Mouse (Mus musculus): ENCODE results near the gene Olfr867. TPM values are rescaled to one million over a fixed set of nuclear protein-coding genes. Genes with fewer than 3 reads are reported as not detected.

Gene Olfr867
- polyA plus RNA-seq (2012; rRNA removed) (not detected in 2 replicates), polyA plus RNA-seq (2014; fragmentation: Nextera tagmentation; extraction: Ambion mirVana) (not detected in 2 replicates)

DNA sequence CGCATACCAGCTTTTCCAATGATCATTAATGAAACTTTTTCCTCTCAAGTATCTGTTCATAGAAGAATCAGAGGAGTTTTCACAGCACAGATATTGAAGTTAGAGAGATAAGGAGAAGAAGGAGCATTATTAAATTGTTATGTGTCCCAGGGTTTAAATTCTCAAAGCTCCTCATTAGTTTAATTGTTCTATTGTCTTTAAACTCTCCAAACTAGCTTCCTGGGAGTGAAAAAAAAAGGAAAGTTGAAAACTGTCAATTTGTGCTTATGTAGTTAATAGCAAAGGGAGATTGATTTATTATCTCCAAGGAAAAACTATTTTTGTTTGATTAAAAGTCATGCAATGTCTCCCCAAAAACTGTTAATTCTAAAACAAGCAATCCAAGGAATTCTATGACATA, at the start of gene Olfr867:
Olfr867 (minus strand) TSS at position 101 of the 400 bp plus-strand sequence.
- ATAC-seq (ENCODE audit: insufficient read depth) (no peak), DNase-seq (ENCODE audit: low read depth in 3 of 3, low spot score in 3 of 3) (no peak)
- 49% methylated on average over 1 of the region's 1 CpGs for WGBS (ENCODE audit: insufficient replicate concordance)
- no peaks in the 10 kb centered on the region for H3K36me3 ChIP-seq (replicated peaks; ENCODE audit: control insufficient read depth, insufficient read depth, low read depth)
- H3K9me3 ChIP-seq (ENCODE audit: control insufficient read depth, low read length), result no peaks in the 10 kb centered on the region
- no peak within 1 kb of the TSS for H3K9ac ChIP-seq (replicated peaks)
- TF ChIP-seq EP300 (IDR thresholded peaks at IDR 0.05; ENCODE audit: low read depth), result no peak
- no peak for TF ChIP-seq CTCF (IDR thresholded peaks at IDR 0.05; ENCODE audit: low read depth)
- H3K4me2 ChIP-seq (ENCODE audit: low read depth), result no peak within 1 kb of the TSS
- H3K27ac ChIP-seq, result no peak within 1 kb of the TSS
- H3K4me3 ChIP-seq (ENCODE audit: insufficient read depth in 1 of 2, low read depth in 2 of 2, low read length in 2 of 2), result no peak within 1 kb of the TSS
- no peaks in the 10 kb centered on the region for H3K27me3 ChIP-seq (ENCODE audit: control insufficient read depth, insufficient read depth, low read length)
- no peaks in the 10 kb centered on the region for H3K4me1 ChIP-seq (replicated peaks; ENCODE audit: control insufficient read depth in 2 of 2, insufficient read depth in 2 of 2, low read length in 1 of 2)

DNA sequence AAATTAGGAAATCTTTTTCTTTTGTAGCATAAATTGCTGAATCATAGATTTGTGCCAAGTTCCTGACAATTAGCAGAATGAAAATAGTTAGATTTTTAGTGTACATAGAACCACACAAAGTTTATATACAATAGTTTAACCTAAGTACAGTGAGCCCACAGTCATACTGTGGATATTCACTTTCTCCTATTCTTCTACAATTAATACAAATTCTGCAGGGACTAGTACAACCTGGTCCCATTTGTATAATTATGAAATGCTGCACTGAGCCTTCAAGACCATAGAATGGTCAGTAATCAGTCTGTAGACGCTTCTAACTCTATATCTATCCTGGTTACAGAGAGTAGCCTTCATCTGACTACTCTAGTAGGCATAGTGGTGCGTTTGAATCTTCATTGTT, 41.0 kb upstream of the Olfr867 start, which contains the start of gene Olfr868:
Olfr868 (plus strand) TSS at position 301 of the 400 bp plus-strand sequence.
- Histone ChIP-seq H3K4me3 (ENCODE audit: insufficient read depth in 1 of 2, low read depth in 2 of 2, low read length in 2 of 2) (no peak within 1 kb of the TSS), H3K4me2 (ENCODE audit: low read depth) (no peak within 1 kb of the TSS), H3K27ac (no peak within 1 kb of the TSS), H3K9ac (replicated peaks) (no peak within 1 kb of the TSS), H3K27me3 (ENCODE audit: control insufficient read depth, insufficient read depth, low read length) (no peaks in the 10 kb centered on the region), H3K36me3 (replicated peaks; ENCODE audit: control insufficient read depth, insufficient read depth, low read depth) (no peaks in the 10 kb centered on the region), H3K9me3 (ENCODE audit: control insufficient read depth, low read length) (no peaks in the 10 kb centered on the region), H3K4me1 (replicated peaks; ENCODE audit: control insufficient read depth in 2 of 2, insufficient read depth in 2 of 2, low read length in 1 of 2) (no peaks in the 10 kb centered on the region)
- WGBS (ENCODE audit: insufficient replicate concordance), result 18% methylated on average over 2 of the region's 2 CpGs
- DNase-seq (ENCODE audit: low read depth in 3 of 3, low spot score in 3 of 3), result no peak
- no peak for TF ChIP-seq CTCF (IDR thresholded peaks at IDR 0.05; ENCODE audit: low read depth)
- no peak for TF ChIP-seq EP300 (IDR thresholded peaks at IDR 0.05; ENCODE audit: low read depth)
- no peak for ATAC-seq (ENCODE audit: insufficient read depth)

DNA sequence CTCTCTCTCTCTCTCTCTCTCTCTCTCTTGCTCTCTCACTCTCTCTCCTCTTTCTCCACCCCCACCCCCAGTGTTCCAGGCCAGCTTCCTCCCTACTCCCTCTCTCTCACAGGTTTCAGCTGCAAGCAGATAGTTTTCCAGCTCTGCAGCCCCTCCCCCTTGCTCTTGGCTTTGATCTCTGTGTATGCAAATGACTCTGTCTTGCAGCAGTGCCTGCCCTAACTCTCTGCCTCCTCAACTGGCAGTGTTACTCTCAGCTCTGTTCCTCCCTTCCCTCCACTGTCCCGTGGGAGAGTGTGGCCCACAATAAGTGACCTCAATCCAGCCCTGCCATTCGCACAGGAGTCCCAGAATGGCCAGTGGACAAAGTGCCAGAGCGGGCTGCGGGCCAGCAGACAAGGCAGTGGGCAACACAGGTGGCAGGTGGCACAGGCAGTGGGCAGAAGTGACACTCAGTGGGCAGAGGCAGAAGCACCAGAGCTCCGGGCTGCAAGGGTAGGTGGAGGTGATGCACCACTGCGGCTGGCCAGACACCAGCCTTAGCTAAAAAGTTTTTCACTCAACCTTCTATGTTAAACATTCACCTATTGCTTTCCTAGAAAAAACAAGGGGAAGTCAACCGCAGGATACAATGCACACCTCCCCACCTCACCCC, 16.3 kb upstream of the Olfr867 start:
- ATAC-seq (ENCODE audit: insufficient read depth) (no peak), DNase-seq (ENCODE audit: low read depth in 3 of 3, low spot score in 3 of 3) (no peak)
- H3K27ac ChIP-seq, result no peak overlapping the region
- H3K4me1 ChIP-seq (replicated peaks; ENCODE audit: control insufficient read depth in 2 of 2, insufficient read depth in 2 of 2, low read length in 1 of 2), result no peaks in the 10 kb centered on the region
- WGBS (ENCODE audit: insufficient replicate concordance), result 45% methylated on average over 7 of the region's 7 CpGs
- no peaks in the 10 kb centered on the region for H3K27me3 ChIP-seq (ENCODE audit: control insufficient read depth, insufficient read depth, low read length)
- H3K9me3 ChIP-seq (ENCODE audit: control insufficient read depth, low read length), result no peaks in the 10 kb centered on the region
- no peaks in the 10 kb centered on the region for H3K36me3 ChIP-seq (replicated peaks; ENCODE audit: control insufficient read depth, insufficient read depth, low read depth)
- no peak overlapping the region for H3K4me3 ChIP-seq (ENCODE audit: insufficient read depth in 1 of 2, low read depth in 2 of 2, low read length in 2 of 2)
- TF ChIP-seq CTCF (IDR thresholded peaks at IDR 0.05; ENCODE audit: low read depth) (no peak), EP300 (IDR thresholded peaks at IDR 0.05; ENCODE audit: low read depth) (no peak)
- no peak overlapping the region for H3K4me2 ChIP-seq (ENCODE audit: low read depth)
- no peak overlapping the region for H3K9ac ChIP-seq (replicated peaks)

DNA sequence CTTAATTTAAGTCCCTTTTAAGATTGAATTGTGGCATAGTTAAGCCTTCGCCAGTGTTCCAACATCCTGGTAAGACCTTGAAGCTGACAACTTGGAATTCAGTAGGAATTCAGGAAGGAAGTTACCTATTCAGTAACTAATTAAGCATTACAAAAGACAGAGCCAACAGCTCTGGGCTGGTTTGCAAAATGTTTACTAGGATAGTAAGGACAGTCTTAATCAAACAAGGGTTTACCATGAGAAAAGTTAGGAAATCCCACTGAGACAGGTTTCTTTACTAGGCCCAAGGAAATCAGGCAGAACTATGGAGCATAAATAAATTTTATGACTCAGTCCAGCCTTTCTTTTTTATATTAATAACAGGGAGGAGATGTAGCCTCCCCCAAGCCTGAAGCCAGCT, 13.9 kb upstream of the Olfr867 start:
- ATAC-seq (ENCODE audit: insufficient read depth), result no peak
- H3K27me3 ChIP-seq (ENCODE audit: control insufficient read depth, insufficient read depth, low read length), result no peaks in the 10 kb centered on the region
- 66% methylated on average over 1 of the region's 1 CpGs for WGBS (ENCODE audit: insufficient replicate concordance)

DNA sequence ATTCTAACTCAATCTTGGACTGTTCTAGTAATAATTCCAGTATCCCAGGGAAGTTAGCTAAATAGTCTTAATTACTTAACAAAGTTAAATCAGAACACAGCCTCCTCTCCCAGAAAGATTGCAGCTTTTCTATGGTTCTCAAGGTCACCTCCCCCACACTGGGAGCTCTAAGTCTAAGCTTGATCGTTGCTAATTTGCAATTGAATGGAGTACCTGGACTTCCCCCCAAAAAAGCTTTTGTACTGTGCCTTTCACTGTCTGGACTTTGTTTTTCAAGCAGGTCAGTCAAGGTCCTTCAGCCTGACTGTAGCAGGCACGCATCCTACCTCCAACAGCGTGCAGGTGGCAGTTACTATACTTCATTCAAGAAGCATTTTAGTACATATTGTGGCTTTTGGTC, 12.9 kb upstream of the Olfr867 start:
- DNase-seq (ENCODE audit: low read depth in 3 of 3, low spot score in 3 of 3) (no peak), ATAC-seq (ENCODE audit: insufficient read depth) (no peak)
- H3K27me3 ChIP-seq (ENCODE audit: control insufficient read depth, insufficient read depth, low read length), result no peaks in the 10 kb centered on the region
- H3K4me2 ChIP-seq (ENCODE audit: low read depth), result no peak overlapping the region
- no peaks in the 10 kb centered on the region for H3K9me3 ChIP-seq (ENCODE audit: control insufficient read depth, low read length)
- WGBS (ENCODE audit: insufficient replicate concordance), result 53% methylated on average over 3 of the region's 3 CpGs
- no peaks in the 10 kb centered on the region for H3K4me1 ChIP-seq (replicated peaks; ENCODE audit: control insufficient read depth in 2 of 2, insufficient read depth in 2 of 2, low read length in 1 of 2)
- no peaks in the 10 kb centered on the region for H3K36me3 ChIP-seq (replicated peaks; ENCODE audit: control insufficient read depth, insufficient read depth, low read depth)
- H3K27ac ChIP-seq, result no peak overlapping the region
- H3K4me3 ChIP-seq (ENCODE audit: insufficient read depth in 1 of 2, low read depth in 2 of 2, low read length in 2 of 2), result no peak overlapping the region
- TF ChIP-seq EP300 (IDR thresholded peaks at IDR 0.05; ENCODE audit: low read depth), result no peak
- no peak for TF ChIP-seq CTCF (IDR thresholded peaks at IDR 0.05; ENCODE audit: low read depth)
- no peak overlapping the region for H3K9ac ChIP-seq (replicated peaks)

More for the DNA sequence above, 13.9 kb upstream of the Olfr867 start:
- Histone ChIP-seq H3K27ac (no peak overlapping the region), H3K4me1 (replicated peaks; ENCODE audit: control insufficient read depth in 2 of 2, insufficient read depth in 2 of 2, low read length in 1 of 2) (no peaks in the 10 kb centered on the region), H3K4me2 (ENCODE audit: low read depth) (no peak overlapping the region), H3K4me3 (ENCODE audit: insufficient read depth in 1 of 2, low read depth in 2 of 2, low read length in 2 of 2) (no peak overlapping the region), H3K9ac (replicated peaks) (no peak overlapping the region), H3K9me3 (ENCODE audit: control insufficient read depth, low read length) (no peaks in the 10 kb centered on the region), H3K36me3 (replicated peaks; ENCODE audit: control insufficient read depth, insufficient read depth, low read depth) (no peaks in the 10 kb centered on the region)
- TF ChIP-seq EP300 (IDR thresholded peaks at IDR 0.05; ENCODE audit: low read depth), result no peak
- no peak for TF ChIP-seq CTCF (IDR thresholded peaks at IDR 0.05; ENCODE audit: low read depth)
- DNase-seq (ENCODE audit: low read depth in 3 of 3, low spot score in 3 of 3), result no peak

Data from liver, embryonic 14.5 days (tissue).